Mouse (Mus musculus): ENCODE measurements at regions not wholly inside any gene's neighbourhood (a gene's known extent, or its start where the extent isn't known, plus 50 kb on each side); places are given as distances from the start of the nearest gene placed in this dataset.
A peak's percentile ranks its signal among the peaks of the same experiment; 100 is the strongest.

DNA sequence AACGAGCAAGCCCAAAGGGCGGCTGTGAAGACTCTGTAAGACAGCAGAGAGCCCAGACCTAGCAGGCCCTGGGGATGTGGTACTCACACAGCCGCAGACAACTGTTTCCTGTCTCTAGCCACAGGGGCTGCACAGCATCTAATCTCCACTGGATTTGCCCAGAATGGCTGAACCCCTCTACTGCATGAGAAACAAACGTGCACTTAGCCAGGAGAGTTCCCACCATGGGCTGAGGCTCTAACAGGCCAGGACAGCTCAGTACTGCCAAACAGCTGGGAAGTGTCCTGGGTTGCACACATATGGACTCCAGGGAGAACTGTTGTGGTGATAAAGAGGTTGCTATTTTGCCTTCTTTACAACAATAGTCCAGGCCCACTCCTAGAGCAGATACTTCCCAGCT is 204.1 kb upstream of the Daam1 start:
- no peak for DNase-seq

- DNase-seq: no peak
Measured at GRCm38 (mm10) chr12:71627421-71628339, 203.2 kb upstream of the Daam1 start.

DNA sequence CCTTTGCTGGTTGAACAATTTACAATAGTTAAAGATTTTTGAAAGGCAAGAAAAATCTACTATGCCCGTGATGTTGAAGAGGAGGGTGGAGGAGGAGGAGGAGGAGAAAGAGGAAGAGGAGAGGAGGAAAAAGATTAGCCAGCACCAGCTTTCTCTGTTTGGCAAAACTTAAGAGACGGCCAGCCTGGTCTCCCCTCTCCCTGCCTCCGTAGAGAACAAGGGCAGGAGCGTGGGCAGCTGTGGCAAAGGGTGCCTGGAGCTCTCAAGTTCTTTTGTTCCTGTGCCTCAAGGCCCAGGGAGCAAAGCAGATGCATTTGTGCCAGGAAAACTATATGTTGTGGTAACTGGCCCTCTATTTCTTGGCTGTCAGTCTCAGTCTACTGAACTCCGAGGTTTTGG is 202.5 kb upstream of the Daam1 start:
- DNase-seq: no peak

- DNase-seq: no peak
Measured at GRCm38 (mm10) chr12:71628796-71629195, 202.1 kb upstream of the Daam1 start.

- no peak for DNase-seq
Measured at GRCm38 (mm10) chr12:71630386-71630785, 200.5 kb upstream of the Daam1 start.

DNA sequence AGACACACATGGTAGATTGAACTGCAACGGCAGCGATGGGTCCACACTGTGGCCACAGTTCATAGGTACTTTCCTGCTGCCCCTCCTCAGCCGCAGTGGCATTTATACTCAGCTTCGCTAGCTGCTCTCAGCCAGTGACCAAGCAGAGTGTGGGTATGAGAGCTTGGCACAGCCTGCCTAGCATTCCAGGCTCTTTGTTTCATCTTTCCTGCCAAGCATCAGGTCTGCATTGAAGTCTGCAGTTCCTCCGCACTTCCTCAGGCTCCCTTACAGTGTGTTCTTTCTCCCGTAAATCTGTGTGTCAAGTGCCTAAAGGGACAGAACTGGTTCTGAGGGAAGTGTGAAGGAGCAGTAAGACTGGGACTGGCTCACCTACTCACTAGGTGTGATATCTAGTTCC is 194.6 kb upstream of the Daam1 start:
- DNase-seq: no peak

DNA sequence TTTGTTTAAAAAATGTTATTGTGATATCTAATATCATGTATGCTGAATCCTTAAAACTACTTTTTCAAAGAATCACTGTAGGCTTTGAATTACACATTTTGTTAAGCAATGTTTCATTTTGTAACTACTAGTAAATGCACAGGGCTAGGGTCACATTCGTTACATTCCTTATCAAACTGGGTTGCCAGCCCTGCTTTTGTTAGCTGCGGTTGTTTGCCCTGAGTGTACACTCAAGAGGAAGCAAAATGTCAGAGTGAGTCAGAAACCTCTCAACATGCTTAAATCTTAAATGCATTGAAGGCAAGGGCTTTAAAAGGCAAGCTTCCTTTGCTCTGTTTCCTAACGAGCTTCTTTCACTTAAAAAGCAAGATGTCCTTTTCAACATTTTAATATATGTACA is 193.6 kb upstream of the Daam1 start:
- no peak for DNase-seq

GRCm38 (mm10) chr12:71638246-71638645 is 192.6 kb upstream of the Daam1 start:
- DNase-seq: no peak

DNA sequence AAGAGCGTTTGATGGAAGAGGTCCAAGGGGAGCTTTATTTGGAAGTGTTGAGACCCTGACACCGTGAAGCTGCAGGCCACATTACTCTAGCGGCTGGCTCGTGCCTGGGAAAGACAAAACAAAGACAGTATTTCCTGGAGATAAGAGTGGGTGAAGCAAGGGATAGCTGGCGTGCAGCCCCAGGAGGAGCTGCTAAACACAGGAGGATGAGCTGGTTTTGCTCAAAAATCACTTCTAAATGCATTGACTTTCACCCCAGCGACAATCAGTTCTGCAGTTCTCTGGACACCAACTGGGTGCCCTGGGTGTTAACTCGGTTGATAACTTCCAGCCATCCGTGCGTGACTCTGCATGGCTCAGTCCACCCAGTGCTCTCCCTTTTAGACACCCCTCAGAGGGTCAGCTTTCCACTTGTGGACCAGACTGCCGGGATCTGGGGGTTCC is 190.8 kb upstream of the Daam1 start:
- no peak for DNase-seq

DNA sequence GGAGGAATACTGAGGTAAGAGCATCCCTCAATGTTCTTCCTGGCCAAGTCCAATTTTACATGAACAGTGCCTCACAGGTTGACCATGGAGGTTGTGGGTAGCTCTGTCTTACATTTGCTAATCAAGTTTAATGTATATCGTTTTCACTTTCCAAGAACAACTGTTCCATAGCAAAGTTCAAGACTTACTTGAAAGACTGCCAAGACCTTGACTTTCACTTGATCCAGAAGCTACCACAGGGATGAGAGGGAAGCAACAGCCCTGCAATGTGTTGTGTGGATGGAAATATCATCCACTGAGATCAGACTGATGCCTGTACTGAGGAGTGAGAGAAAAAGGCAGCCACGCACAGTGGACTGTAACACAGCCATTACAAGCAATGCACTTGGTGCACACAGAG is 189.4 kb upstream of the Daam1 start:
- DNase-seq: no peak

DNA sequence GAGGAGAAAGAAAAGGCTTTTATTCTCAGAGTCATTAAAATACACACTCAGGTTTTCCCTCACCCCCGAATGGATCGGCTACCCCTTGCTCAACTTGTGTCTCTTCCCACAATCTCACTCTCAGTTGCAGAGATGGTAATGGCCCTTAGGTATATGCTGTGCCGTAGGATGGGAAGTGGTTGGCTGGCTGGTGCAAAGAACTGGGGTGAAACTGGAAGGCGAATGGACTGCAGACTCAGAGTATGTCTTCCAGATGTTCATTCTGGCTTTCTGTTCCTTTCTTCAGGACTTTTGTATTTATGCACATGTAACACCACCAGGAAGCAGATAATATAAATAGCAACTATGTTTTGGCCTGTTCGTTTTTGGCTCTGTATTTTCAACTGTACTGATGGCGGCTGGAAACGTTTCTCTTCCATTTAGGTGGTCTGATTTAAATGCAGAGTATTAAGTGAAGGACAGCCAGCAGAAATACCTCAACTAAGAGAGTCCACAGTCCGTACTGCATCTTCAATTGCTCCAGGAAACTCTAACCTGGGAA is 188.0 kb upstream of the Daam1 start:
- no peak for DNase-seq

DNA sequence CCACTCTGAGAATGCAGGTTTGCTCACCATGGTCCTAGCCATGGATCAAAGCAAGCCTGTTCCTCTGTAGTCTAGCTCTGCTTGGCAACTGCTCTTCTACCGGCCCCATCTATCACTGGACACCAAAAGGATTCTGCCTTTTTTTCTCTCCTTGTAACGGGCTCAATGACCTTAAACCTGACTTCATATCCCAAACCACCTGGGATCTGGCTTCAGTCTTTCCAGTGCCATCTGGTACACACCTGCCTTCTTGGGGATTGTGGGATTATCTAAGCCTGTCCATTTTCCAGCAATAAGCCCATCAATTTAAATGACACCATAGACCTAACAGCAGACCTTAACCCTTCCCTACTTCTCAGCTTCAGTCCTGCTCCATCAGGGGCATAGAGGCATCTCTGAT is 179.6 kb upstream of the Daam1 start:
- DNase-seq: no peak

DNA sequence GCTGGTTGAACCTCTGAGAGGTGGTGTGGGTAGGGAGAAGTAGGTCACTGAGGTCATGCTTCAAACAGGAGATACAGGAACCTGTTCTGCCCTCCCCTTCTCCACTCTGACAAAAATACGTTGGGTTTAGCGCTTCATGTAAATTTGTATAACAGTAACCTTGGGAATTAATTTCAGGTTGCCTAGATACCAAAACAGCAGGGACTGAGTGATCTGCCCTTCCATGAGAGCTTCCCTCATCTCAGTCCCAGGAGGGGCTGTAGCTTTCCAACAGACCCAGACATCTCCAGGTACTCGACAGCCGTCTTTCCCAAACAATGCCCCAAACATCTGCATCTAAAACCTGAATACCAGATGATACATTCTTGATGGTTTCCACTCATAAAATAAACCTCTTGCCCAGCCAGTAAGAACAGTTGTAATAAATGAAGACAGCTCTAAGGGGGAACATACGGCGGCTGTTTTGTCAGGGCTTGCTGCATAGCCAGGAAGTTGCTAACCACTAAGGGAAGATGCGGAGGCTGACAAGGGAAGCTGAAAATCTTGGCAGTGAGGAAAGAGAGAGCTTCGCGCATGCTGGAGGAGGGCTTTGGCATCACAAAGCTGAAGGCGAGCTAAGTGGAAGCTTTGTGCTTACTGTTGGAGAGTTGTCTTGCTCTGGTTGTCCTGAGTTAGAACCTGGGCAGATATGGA is 137.4 kb upstream of the Daam1 start:
- no peak for DNase-seq

GRCm38 (mm10) chr12:71701753-71702152 is 129.1 kb upstream of the Daam1 start:
- DNase-seq: no peak

DNA sequence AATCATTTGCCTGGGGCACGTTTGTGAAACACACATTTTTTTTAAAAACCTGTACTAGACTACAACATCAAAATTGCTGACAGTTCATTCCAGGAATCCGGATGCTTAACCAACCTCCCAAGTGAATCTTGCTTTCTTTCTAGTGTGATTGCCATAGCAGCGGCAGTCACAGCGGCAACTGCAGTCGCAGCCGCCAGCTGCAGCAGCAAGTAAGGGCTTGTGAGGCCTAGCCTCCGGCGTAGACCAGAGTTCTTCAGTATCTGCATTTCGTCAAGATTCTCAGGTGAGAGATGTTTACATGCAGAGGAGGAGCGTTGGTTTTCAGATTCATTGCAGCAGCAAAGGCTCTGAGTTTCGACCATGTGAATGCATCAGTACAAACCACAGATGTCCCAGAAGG is 128.7 kb upstream of the Daam1 start:
- no peak for DNase-seq

- no peak for DNase-seq
Measured at GRCm38 (mm10) chr12:71703146-71703902, 127.6 kb upstream of the Daam1 start.

- DNase-seq: no peak
Measured at GRCm38 (mm10) chr12:71704431-71704830, 126.4 kb upstream of the Daam1 start.

GRCm38 (mm10) chr12:71707727-71708369 is 123.0 kb upstream of the Daam1 start:
- DNase-seq: peak; percentile 19 to 40

DNA sequence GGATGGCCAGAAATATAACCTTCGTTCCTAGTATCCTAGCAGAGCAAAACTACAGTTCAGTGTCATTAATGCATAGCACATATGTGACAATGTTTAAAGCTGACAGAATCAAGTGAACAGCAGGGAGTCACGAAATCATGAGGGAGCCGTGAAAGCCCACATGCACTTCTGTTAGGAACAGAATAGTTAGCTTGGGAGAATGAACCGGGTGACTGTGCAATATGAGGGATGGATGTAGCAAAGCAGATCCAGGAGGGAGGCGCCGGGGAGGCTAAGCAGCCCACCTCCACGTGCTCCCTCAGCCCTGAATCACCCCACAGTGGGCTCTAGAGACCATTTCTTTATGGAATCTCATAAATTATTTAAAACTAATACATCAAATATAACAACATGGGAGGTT is 116.3 kb upstream of the Daam1 start:
- DNase-seq: no peak

- peak in 1 of 2 experiments; percentile 3 for DNase-seq
Measured at GRCm38 (mm10) chr12:71718412-71718811, 112.5 kb upstream of the Daam1 start.

GRCm38 (mm10) chr12:71718911-71719310 is 112.0 kb upstream of the Daam1 start:
- DNase-seq: no peak

DNA sequence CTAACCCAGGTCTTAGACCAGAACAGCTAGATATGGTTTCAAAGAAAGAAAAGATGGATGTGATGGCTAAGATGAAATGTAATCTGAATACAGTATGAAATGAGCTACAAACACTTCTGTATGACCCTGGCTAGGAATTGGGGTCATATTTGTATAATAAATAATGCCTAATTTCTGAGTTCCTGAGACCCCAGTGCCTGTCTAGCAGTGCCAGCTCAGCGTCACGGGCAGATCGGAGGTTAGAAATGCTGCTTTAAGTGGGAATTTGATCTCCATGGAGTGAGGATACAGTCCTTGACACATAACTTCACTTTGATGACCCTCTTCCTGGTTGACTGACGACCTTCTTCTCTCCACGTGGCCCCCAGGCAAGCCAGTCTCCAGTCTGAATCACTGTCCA is 105.7 kb upstream of the Daam1 start:
- DNase-seq: no peak

Data from thymus, postnatal 36 days (tissue).